Mouse (Mus musculus): ENCODE measurements around the gene 4930550C14Rik.

GRCm38 (mm10) chr9:53371339-53371738 is 30.8 kb upstream of the 4930550C14Rik start:
- TF ChIP-seq CTCF (conservative IDR thresholded peaks at IDR 0.05; ENCODE audit: low read length): no peak
- no peak for TF ChIP-seq NANOG (IDR thresholded peaks at IDR 0.05; ENCODE audit: borderline replicate concordance, low read length)
- TF ChIP-seq POU5F1 (IDR thresholded peaks at IDR 0.05; ENCODE audit: borderline replicate concordance, low read length): no peak
